Mouse (Mus musculus): ENCODE data around the gene Hyal4.

Hyal4 gene

DNA sequence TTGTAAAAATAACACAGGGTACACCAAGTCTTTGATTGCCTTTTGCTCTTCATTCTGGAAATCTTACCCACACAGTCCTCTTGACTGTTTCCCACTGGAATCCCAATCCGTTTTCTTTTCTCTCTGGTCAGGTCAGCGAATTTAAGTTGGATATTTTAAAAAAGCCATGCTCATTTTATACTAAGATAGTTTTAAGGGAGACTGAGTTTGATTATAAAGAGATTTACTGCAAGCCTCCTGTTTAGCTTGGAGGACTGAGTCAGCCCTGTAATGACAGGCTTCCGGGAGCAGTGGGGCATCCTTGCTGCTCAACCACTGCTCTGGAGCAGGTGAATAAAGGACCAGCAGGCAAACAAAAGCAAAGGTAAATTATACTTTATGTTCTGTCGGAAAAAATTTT is at the start of gene Hyal4:
TSS of gene Hyal4 (plus strand) at position 301 of the 400 bp plus-strand sequence.
- no peak for DNase-seq (ENCODE audit: low spot score)

- DNase-seq (ENCODE audit: low spot score), result no peak
Observed at GRCm38 (mm10) chr6:24707090-24707489, 41.0 kb upstream of the Hyal4 start.

DNA sequence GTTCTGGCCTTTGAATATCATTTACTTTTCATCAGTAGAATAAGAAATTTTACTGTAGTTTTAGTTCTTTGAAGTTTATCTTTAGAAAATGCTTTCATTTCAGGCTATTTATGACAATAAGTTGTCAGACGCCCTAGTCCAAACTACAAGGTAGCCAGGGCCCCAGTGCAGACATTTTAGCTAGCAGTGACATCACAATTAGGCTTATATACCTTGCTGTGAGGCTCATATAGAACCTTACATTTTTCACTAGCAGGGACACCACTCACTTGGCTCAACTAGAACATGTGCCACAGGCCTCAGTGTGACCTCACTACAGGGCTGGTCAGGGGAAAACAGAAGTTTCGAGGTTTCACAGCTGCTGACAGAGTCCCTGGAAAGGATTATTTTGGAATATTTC is 40.6 kb upstream of the Hyal4 start:
- no peak for DNase-seq (ENCODE audit: low spot score)

GRCm38 (mm10) chr6:24721317-24722099 is 26.6 kb upstream of the Hyal4 start:
- peak; percentile 63 for DNase-seq (ENCODE audit: low spot score)

GRCm38 (mm10) chr6:24728130-24728529 is 20.0 kb upstream of the Hyal4 start:
- DNase-seq (ENCODE audit: low spot score), result no peak

GRCm38 (mm10) chr6:24732945-24733344 is 15.2 kb upstream of the Hyal4 start, which contains the start of gene Hyal6:
Gene Hyal6, plus strand, starts transcription at chr6:24733245.
- no peak for DNase-seq (ENCODE audit: low spot score)

GRCm38 (mm10) chr6:24734565-24734964 is 13.6 kb upstream of the Hyal4 start:
- no peak for DNase-seq (ENCODE audit: low spot score)

DNA sequence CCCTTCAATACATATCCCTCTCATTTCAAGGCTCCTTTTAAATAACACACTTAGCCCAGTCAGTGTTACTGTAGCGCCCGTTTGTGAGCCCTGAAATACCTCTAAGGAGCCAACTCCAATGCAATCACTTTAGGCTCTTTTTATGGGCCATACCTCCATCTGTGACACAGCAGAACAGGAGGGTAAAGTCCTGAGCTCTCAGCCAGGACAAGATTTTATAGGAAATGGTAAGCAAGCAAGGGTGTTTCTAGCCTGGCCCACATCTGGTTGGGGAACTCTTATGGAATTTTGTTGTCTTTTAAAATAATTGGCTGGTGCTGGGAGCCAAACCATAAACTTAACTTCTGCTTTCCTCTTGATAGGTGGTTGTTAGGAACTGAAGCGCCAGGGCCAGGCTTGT is 11.2 kb downstream of the Hyal4 start:
- no peak for DNase-seq (ENCODE audit: low spot score)

DNA sequence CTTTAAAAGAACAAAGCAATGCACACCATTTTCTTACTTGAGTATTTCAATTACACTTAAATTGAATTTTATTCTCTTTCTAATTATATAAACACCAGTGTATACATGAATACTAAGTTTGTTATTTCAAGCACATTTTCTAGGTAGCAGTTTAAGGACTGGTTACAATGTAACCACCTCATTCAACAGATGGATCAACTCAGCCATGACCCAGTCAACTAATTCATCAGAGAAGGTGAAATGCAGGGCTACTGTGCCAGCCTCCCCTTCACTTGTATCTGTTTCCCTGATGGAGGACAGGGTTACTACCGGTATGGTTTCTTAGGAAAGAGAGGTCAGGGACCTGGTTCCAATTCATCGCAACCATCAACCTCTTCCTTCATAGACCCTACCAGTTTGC is 18.1 kb downstream of the Hyal4 start:
- no peak for DNase-seq (ENCODE audit: low spot score)

DNA sequence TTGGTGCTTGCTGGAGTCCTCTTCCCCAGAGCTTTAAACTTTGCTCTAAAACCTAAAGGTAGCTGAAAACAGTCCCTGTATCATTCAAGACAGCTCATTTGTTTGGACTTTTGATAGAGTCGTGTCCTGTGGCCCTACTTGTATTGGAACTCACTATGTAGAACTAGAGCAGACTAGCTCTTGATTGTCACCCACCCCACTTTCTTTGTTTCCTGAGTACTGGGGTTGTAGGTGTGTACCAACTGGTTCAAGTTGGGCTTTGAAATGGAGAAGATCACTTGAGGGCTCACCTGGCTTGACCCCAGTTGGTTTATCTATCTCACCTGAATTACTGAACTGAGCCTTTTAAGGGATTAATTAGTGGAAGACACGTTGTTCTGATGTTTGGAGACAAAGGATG is 31.1 kb downstream of the Hyal4 start:
- no peak for DNase-seq (ENCODE audit: low spot score)

GRCm38 (mm10) chr6:24790888-24791287 is 42.8 kb downstream of the Hyal4 start, which contains the start of gene Spam1:
Gene Spam1, plus strand, starts transcription at chr6:24791188.
- DNase-seq (ENCODE audit: low spot score), result no peak
